Mouse (Mus musculus): ENCODE measurements around the gene Pdpr.
"Not testable (repeated sequence)": the region's sequence is repeated elsewhere in the genome, so short reads cannot be mapped to it uniquely, and the experiment has no call there.

- TF ChIP-seq POLR2A, CTCF (IDR thresholded peaks at IDR 0.05; ENCODE audit: insufficient read depth, low read depth, low read length): not testable (repeated sequence)
Measured at GRCm38 (mm10) chr8:111092326-111092725, 2.1 kb upstream of the Pdpr start, which contains the start of gene Clec18a.
